8 mouse cellular contexts compared by ENCODE assay signal in genomic region chr8:108718031-108718430, GRCm38 (mm10).
DNase-seq lines count a peak whose midpoint lies in the region; ATAC-seq and TF ChIP-seq lines count a peak whose summit lies in the region.

No protein-coding gene starts in this region.

- 31% methylated on average over 6 of the region's 6 CpGs for WGBS in embryonic facial prominence, embryonic 13.5 days
- WGBS in kidney, embryonic 14.5 days = 38% methylated on average over 6 of the region's 6 CpGs
- WGBS in midbrain, embryonic 12.5 days = 31% methylated on average over 6 of the region's 6 CpGs
- WGBS in thymus, adult 2 months = 62% methylated on average over 6 of the region's 6 CpGs

- no peaks in the 10 kb centered on the region for H3K27me3 ChIP-seq in embryonic facial prominence, embryonic 13.5 days
- no peaks in the 10 kb centered on the region for H3K27me3 ChIP-seq in kidney, embryonic 14.5 days (ENCODE audit: control insufficient read depth, insufficient read depth, low read length)
- H3K27me3 ChIP-seq in midbrain, embryonic 12.5 days = peaks cover 23% of the 10 kb centered on the region
- H3K27me3 ChIP-seq in thymus, adult 2 months (ENCODE audit: control insufficient read depth, insufficient read depth, low read length) = peaks cover 8% of the 10 kb centered on the region; the same call in 1 of the 2 replicates

- peak overlapping the region; percentile 47 for H3K4me3 ChIP-seq in gastrocnemius, adult 2 months
- H3K4me3 ChIP-seq in embryonic facial prominence, embryonic 13.5 days = peak overlapping the region; percentile 82
- H3K4me3 ChIP-seq in kidney, embryonic 14.5 days (ENCODE audit: low read length) = no peak overlapping the region; the same call in 1 of the 2 replicates
- H3K4me3 ChIP-seq in midbrain, embryonic 12.5 days = peak overlapping the region; percentile 73
- H3K4me3 ChIP-seq in thymus, adult 2 months (ENCODE audit: control insufficient read depth, insufficient read depth, low read length) = no peak overlapping the region

- TF ChIP-seq CTCF in gastrocnemius, adult 2 months (IDR thresholded peaks at IDR 0.05) = no peak
- no peak for TF ChIP-seq CTCF in thymus, adult 2 months (IDR thresholded peaks at IDR 0.05; ENCODE audit: borderline replicate concordance, control insufficient read depth, extremely low read depth, insufficient read depth, low read length, poor library complexity)

- ATAC-seq in embryonic facial prominence, embryonic 13.5 days (ENCODE audit: insufficient number of reproducible peaks, insufficient read depth, low FRiP score, low TSS enrichment, low read depth) = no peak
- ATAC-seq in kidney, embryonic 14.5 days (ENCODE audit: low FRiP score, low TSS enrichment) = no peak
- ATAC-seq in midbrain, embryonic 12.5 days (ENCODE audit: low FRiP score, low read depth) = no peak

- DNase-seq in gastrocnemius, adult 2 months = peak; percentile 56
- DNase-seq in gastrocnemius, postnatal 4 days (ENCODE audit: low spot score in 2 of 2) = no peak
- no peak for DNase-seq in spleen, adult 12 weeks (ENCODE audit: low spot score)
- DNase-seq in ovary, postnatal 10 days (ENCODE audit: low spot score) = no peak
- DNase-seq in thymus, adult 2 months = no peak

- peak overlapping the region; percentile 59 for H3K9ac ChIP-seq in embryonic facial prominence, embryonic 13.5 days
- no peak overlapping the region for H3K9ac ChIP-seq in kidney, embryonic 14.5 days (ENCODE audit: low read depth, low read length)
- peak overlapping the region; percentile 20; the same call in 1 of the 2 replicates for H3K9ac ChIP-seq in midbrain, embryonic 12.5 days (replicated peaks)

- intact Hi-C loops in gastrocnemius, adult 2 months (cut with DNase I) = loop anchor here (5.0 to 10.0 kb wide), 2 partner anchors 59 to 167 kb away; no protein-coding TSS in a partner anchor

- no peaks in the 10 kb centered on the region for H3K9me3 ChIP-seq in embryonic facial prominence, embryonic 13.5 days
- H3K9me3 ChIP-seq in kidney, embryonic 14.5 days (ENCODE audit: control insufficient read depth, low read length) = no peaks in the 10 kb centered on the region
- H3K9me3 ChIP-seq in midbrain, embryonic 12.5 days = no peaks in the 10 kb centered on the region

- peaks cover 91% of the 10 kb centered on the region for H3K4me1 ChIP-seq in embryonic facial prominence, embryonic 13.5 days
- peaks cover 47% of the 10 kb centered on the region for H3K4me1 ChIP-seq in kidney, embryonic 14.5 days (ENCODE audit: control insufficient read depth, insufficient read depth, low read length)
- H3K4me1 ChIP-seq in midbrain, embryonic 12.5 days = peaks cover 91% of the 10 kb centered on the region
- peaks cover 4% of the 10 kb centered on the region for H3K4me1 ChIP-seq in thymus, adult 2 months (replicated peaks; ENCODE audit: control insufficient read depth, insufficient read depth, low read length)

- TF ChIP-seq POLR2A in thymus, adult 2 months (IDR thresholded peaks at IDR 0.05; ENCODE audit: control insufficient read depth, extremely low read depth, insufficient read depth, low read length, poor library complexity) = no peak

- H3K4me2 ChIP-seq in embryonic facial prominence, embryonic 13.5 days = peak overlapping the region; percentile 95
- peak overlapping the region; percentile 23 for H3K4me2 ChIP-seq in kidney, embryonic 14.5 days (replicated peaks; ENCODE audit: low read depth, low read length)
- peak overlapping the region; percentile 94 for H3K4me2 ChIP-seq in midbrain, embryonic 12.5 days (replicated peaks)

- no peaks in the 10 kb centered on the region for H3K36me3 ChIP-seq in embryonic facial prominence, embryonic 13.5 days
- H3K36me3 ChIP-seq in kidney, embryonic 14.5 days (ENCODE audit: control insufficient read depth, insufficient read depth, low read length) = no peaks in the 10 kb centered on the region
- no peaks in the 10 kb centered on the region for H3K36me3 ChIP-seq in midbrain, embryonic 12.5 days
- no peaks in the 10 kb centered on the region for H3K36me3 ChIP-seq in thymus, adult 2 months (ENCODE audit: control insufficient read depth, insufficient read depth, low read length)

- peak overlapping the region; percentile 98 for H3K27ac ChIP-seq in gastrocnemius, adult 2 months
- H3K27ac ChIP-seq in embryonic facial prominence, embryonic 13.5 days = peak overlapping the region; percentile 96; the same call in 1 of the 2 replicates
- H3K27ac ChIP-seq in kidney, embryonic 14.5 days (ENCODE audit: low read depth, low read length) = no peak overlapping the region
- peak overlapping the region; percentile 27; the same call in 1 of the 2 replicates for H3K27ac ChIP-seq in midbrain, embryonic 12.5 days (replicated peaks)
- H3K27ac ChIP-seq in thymus, adult 2 months (ENCODE audit: control insufficient read depth, insufficient read depth, low read length) = no peak overlapping the region

Comparison
In these comparisons a context has a peak if more than half of its experiments do, and no peak if none do; other contexts are left out.
1. H3K27ac ChIP-seq: peak in gastrocnemius, adult 2 months (single experiment), embryonic facial prominence, embryonic 13.5 days (single experiment) and midbrain, embryonic 12.5 days (single experiment); none in kidney, embryonic 14.5 days (single experiment) and thymus, adult 2 months (single experiment).
2. H3K4me3 ChIP-seq: peak in gastrocnemius, adult 2 months (single experiment), embryonic facial prominence, embryonic 13.5 days (single experiment) and midbrain, embryonic 12.5 days (single experiment); none in kidney, embryonic 14.5 days (single experiment) and thymus, adult 2 months (single experiment).
3. H3K4me2 ChIP-seq: peak in every context shown above with its lines; median percentile 95 in embryonic facial prominence, embryonic 13.5 days; 94 in midbrain, embryonic 12.5 days; 23 in kidney, embryonic 14.5 days.